Mouse (Mus musculus): ENCODE data around the gene Ddhd1.
A peak's percentile ranks its signal among the peaks of the same experiment; 100 is the strongest.

DNA sequence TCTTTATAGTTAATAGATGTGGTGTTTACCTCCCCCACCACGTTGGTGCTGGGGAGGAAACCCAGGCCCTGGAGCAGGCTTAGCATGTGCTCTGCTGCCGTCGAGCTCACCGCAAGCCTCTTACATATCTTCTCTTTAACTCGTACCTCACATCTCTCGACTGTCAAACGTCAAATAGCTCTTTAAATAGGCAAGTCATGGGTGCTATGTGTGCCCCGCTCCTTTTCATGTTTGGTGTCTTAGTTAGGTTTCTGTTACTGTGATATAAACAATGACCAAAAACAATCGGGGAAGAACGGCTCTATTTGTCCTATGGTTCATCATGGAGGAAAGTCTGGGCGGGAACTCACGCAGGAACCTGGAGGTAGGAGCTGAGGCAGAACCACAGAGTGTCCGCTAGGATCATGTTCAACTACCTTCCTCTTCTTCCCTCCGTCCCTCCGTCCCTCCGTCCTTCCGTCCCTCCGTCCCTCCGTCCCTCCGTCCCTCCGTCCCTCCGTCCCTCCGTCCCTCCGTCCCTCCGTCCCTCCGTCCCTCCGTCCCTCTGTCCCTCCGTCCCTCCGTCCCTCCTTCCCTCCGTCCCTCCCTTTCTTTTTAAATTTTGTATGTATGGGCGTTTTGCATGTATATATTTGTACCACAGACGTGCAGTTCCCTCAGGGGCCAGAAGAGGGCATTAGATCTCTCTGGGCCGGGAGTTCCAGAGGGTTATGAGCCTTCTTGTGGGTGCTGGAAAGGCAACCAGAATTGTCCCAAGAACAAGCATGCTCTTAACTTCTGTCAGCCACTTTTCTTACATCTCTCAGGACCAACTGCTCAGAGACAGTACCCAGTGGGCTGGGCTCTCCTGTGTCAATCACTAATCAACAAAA, 91.6 kb downstream of the Ddhd1 start:
- TF ChIP-seq CTCF (IDR thresholded peaks at IDR 0.05; ENCODE audit: insufficient read depth, low read length) (peak; percentile 75), POLR2A (IDR thresholded peaks at IDR 0.05; ENCODE audit: borderline replicate concordance, extremely low read depth, low read depth, low read length) (no peak)
